Mouse (Mus musculus): ENCODE data around the gene Sgpp2.

The Sgpp2 gene

GRCm38 (mm10) chr1:78340584-78340983, 30.4 kb downstream of the Sgpp2 start:
- DNase-seq, result no peak

GRCm38 (mm10) chr1:78347317-78347806, 37.2 kb downstream of the Sgpp2 start:
- no peak for DNase-seq

GRCm38 (mm10) chr1:78349219-78349618, 39.1 kb downstream of the Sgpp2 start:
- no peak for DNase-seq

DNA sequence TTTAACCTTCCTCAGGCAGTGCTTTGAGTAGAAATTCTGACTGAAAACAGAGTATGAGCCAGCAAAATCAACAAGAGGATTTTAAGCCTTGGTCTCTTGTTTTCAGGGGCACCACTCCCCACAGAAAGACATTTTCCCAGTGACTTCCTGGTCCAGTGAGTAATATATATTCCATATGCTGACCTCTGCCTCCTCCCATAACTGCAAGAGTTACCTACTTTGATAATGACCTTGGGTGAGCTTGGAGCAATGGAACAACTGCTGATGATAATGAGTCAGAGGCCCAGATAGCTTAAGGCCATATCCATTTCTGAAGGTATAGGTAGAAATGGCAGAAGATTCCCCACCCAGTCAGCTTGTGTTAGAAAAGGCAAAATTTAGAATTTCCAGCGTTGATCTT, 43.1 kb downstream of the Sgpp2 start:
- DNase-seq, result no peak

DNA sequence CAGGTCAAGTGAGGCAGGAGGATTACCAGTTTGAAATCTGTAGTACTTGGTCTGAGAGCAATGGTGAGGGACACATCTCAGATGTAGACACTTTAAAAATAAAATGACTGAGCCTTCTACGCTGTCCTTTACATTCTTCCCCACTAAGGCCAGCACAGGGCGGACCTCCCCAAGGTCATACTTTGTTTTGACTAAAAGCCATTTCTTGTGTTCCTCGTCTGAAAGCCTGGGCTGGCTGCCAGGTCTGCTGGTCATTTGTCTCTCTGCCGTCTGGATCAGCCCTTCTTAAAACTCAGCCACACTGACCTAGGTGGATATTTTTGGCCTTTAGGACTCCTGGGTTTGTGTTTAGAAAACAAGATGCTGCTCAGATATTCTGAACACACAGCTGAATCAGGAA, 45.0 kb downstream of the Sgpp2 start:
- DNase-seq, result peak; percentile 77

GRCm38 (mm10) chr1:78357415-78357814, 47.3 kb downstream of the Sgpp2 start:
- DNase-seq, result no peak

- no peak for DNase-seq
These were observed 47.7 kb downstream of the Sgpp2 start for GRCm38 (mm10) chr1:78357868-78358267.

DNA sequence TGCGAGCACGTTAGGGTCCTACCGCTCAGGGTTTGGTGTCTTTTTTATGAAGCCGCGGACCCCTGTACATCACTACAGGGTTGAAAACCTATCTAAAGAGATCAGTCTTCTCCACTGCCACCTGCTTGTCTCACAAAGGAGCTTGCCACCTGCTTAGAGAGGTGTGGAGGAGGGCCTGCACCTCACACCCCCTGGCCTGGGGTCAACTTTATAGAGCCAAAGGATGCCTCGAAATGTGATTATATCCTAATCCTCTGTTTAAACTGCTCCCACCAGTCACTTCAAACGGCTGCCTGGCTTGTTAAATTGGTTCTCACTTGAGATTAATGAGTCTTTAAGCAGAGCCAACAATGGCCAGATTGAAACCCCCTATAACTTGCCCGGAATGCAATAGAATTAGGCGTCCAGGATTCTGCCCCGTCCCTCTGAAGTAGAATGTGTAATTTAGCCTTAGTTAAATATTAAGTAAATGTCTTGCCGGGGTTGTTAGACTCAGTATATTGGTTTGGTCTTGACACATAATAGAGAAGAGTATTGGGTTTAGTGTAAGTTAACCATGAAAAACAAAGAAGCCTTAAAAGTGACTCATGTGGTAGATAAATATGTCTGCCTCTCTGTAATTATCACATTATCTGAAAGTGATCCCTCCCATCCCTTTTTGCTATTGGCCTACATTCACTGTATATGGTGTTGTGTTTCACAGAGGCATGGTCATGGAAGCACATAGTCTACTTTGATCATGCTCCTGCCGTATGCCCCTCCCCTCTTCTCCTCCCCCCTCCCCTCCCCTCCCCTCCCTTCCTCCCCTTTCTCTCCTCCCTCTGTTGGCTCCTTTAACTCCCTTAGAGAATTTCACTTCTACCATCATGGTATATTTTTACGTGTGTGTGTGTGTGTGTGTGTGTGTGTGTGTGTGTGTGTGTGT, 54.1 kb downstream of the Sgpp2 start:
- DNase-seq, result no peak

- DNase-seq, result no peak
These were observed 57.7 kb downstream of the Sgpp2 start for GRCm38 (mm10) chr1:78367806-78368205.

DNA sequence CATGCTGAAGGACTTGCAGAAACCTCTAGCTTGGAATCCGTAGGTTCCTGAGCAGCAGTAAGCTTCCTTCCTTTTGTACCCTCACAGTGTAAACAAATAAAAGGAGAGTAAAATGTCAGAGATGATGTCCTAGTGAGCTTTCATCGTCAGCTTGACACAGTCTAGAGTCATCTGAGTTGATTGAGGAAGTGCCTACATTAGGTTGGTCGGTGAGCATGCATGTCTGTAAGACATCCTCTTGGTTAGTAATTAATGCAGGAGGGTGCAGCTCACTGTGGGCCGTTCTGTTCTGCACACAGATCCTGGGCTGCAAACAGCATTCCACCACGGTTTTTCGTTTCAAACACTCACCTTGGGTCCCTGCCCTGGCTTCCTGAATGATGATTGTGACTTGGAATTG, 60.0 kb downstream of the Sgpp2 start:
- no peak for DNase-seq

DNA sequence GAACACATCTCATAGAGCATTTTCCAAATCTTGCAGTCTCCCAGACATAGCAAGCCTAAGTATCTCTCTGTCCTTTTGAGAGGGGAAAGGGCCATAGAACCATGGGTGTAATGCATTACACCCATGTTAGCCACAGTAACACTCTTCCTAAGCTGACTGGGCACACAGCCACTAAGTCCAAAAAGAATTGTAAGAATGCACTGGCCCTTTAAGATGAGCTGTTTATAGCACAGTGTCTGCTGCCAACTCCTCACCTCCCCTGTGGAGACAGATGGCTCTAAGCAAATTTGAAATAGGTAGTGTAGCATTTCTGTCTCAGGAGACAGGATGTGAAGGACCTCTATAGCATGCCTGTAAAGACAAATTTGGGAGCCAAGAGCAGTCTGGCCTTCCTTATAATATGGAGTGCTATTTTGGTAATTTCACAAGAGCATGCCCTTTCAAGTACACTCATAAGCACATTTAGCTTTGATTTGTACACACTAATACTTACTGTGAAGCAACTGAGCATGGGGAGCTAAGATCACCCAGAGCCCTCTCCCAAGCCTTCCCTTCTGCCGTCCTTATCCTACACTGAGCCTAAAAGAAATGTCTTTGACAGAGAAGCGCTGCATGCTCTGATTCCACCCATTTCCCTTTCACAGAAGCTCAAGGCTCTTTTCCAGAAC, 61.6 kb downstream of the Sgpp2 start:
- DNase-seq, result peak; percentile 9

DNA sequence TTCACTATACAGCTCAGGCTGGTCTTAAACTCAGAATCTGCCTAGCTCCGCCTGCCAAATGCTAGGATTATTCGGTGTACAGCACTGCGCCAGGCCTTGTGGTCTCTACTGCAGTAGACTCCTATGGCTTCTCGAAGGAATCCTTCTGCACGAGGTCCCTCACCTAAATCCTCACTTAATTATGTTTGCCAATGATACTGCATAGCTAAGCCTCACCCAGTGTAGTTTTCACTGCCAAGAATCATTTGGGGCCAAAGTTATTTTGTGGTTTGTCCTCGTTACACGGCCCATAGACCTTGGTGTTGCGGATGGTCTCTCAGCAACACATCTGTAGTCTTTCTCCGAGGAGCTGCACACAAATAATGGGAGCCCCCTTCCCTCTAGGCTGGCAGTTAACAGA, 62.2 kb downstream of the Sgpp2 start:
- DNase-seq, result no peak

GRCm38 (mm10) chr1:78373836-78374235, 63.7 kb downstream of the Sgpp2 start:
- DNase-seq, result no peak

DNA sequence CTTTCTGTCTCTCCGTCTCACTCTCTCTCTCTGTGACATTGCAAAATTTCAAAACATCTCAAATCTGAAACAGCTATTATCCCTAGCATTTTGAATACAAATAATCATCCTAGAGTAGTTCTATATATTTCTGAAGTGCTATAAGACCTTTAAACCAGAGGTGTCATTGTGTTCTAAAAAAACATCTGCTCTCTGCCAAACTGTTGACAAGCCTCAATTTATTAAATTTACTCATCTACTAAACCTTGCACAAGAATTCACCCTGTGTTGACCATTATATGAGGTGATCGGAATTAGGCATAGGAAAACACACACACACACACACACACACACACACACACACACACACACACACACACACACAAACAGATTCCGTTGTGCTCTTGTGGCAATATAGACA, 64.9 kb downstream of the Sgpp2 start:
- no peak for DNase-seq

GRCm38 (mm10) chr1:78380950-78381349, 70.8 kb downstream of the Sgpp2 start:
- DNase-seq, result no peak

GRCm38 (mm10) chr1:78387854-78388253, 77.7 kb downstream of the Sgpp2 start:
- DNase-seq, result no peak

GRCm38 (mm10) chr1:78388848-78389247, 78.7 kb downstream of the Sgpp2 start:
- DNase-seq, result no peak

GRCm38 (mm10) chr1:78395191-78395735, 85.1 kb downstream of the Sgpp2 start:
- DNase-seq, result no peak

DNA sequence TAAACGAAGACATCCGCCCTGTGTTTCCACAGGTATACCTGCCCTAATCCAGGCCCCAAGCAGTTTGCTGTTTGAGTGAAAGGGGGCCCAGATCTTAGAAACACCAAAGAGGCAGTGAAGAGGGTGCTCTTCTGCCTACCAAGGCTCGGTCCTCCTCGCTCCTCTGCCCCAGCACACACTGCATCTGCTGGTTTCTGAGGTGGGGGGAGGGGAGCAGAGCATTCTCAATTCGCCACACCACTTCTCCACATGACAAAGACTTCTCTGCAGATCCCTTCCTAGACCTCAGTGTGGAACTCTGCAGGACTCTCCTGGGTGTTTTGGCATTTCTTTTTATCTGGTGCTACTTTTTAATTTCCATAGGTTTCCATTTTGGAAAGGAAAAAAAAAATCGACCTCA, 85.6 kb downstream of the Sgpp2 start:
- no peak for DNase-seq

DNA sequence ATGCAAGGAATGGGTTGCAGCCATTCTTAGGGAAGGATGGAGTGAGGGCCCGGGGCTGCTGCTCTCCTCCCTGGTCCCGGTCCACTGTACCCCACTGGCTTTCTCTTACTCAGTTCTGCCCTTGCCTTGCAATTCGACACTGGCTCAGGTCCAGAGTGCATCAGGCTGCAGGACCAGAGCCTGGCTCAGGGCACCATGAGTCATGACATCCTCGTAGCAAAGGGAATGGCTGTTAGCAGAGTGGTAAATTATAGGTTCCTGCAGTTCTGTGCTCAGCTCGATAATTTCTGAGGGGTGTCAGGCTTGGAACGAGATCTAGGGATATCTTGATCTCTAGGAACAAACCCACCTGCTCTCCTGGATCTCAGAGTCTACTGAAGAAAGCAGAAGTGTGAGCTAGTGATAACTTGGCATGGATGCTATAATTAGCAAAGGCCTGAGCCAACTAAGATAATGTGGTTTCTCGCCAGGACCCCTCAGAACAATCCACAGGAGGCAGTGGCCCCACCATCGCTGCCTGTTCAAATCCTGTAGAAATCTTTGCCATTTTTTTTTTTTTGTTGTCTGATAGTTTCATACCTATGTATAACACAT, 86.3 kb downstream of the Sgpp2 start:
- DNase-seq, result no peak

DNA sequence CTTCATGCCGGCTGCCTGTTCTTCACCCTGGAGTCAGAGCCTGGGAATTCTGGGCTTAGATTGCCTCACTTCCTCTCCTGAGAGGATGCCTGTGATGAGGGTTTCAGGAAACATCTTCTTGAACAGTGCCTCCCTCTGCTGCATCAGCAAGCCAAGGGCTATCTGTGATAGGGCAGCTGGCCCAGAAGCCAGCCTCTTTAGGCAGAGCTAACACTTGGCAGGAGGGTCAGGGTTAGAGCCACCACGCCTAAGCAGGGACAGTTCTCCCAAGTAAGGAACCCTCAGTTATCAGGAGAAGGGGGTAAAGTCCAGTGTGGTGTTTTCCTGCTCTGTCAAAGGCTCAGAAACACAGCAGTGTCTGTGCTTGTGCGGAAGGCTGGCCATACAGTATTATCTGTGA, 89.6 kb downstream of the Sgpp2 start:
- DNase-seq, result no peak

DNA sequence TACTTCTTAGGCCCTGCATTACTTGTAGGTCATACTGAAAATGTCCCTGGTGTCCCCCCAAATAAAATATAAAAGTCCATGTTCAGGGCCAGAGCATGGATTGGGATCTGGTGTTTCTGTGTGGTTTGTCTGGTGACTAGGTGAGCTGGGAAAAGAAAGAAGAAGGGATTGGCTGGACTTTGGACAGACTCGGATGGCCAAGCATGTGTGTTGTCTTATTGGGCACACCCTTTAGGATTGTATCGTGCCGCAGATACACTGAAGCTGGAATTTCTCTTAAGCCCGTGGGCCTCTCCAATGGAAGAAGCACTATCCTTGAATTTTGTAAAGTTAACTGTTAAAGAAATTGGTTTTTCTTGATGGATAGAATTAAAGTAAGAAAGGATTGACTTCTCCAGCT, 91.3 kb downstream of the Sgpp2 start:
- no peak for DNase-seq

- no peak for DNase-seq
These were observed 99.3 kb downstream of the Sgpp2 start for GRCm38 (mm10) chr1:78409396-78409795.

Data from lung, postnatal 14 days (tissue).